Mouse (Mus musculus): ENCODE measurements at regions not wholly inside any gene's neighbourhood (a gene's known extent, or its start where the extent isn't known, plus 50 kb on each side); places are given as distances from the start of the nearest gene placed in this dataset.

GRCm38 (mm10) chr1:89322621-89323020 is 132.0 kb upstream of the Agap1 start:
- TF ChIP-seq CTCF (IDR thresholded peaks at IDR 0.05; ENCODE audit: low read depth, low read length) (no peak), POLR2A (IDR thresholded peaks at IDR 0.05; ENCODE audit: insufficient read depth, low read length) (no peak)

Measured in ES-Bruce4 (cell line).